Mouse (Mus musculus): ENCODE data around the gene T2.

- no peak for TF ChIP-seq POLR2A (IDR thresholded peaks at IDR 0.05; ENCODE audit: control insufficient read depth, extremely low read depth, insufficient read depth, low read length, poor library complexity)
- TF ChIP-seq CTCF (IDR thresholded peaks at IDR 0.05; ENCODE audit: borderline replicate concordance, control insufficient read depth, extremely low read depth, insufficient read depth, low read length, poor library complexity) = no peak
Measured at GRCm38 (mm10) chr17:8444062-8444461, 88.3 kb downstream of the T2 start.

All from thymus, adult 2 months (tissue).